Mouse (Mus musculus): ENCODE results near the gene Phkg1.

DNA sequence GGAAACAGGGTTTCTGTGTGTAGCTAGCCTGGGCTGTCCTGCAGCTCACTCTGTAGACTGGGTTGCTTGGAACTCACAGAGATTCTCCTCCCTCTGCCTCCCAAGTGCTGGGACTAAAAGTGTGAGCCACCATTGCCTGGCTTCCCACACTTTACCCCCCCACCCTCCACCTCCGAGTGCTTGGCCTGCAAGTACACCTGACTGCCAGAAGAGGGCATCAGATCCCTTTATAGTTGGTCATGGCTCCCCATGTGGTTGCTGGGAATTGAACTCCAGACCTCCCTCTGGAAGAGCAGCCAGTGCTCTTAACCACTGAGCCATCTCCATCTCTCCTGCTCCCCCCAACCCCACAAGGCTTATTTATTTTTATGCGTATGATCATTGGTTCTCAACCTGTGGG is 15.7 kb upstream of the Phkg1 start:
- TF ChIP-seq POLR2A (IDR thresholded peaks at IDR 0.05; ENCODE audit: borderline replicate concordance, low read depth, low read length) (no peak), CTCF (IDR thresholded peaks at IDR 0.05; ENCODE audit: low read depth, low read length) (peak; percentile 61)

All from bone marrow macrophage, adult 2 months (primary cell).